Mouse (Mus musculus): ENCODE measurements around the gene Git2.

The Git2 gene

DNA sequence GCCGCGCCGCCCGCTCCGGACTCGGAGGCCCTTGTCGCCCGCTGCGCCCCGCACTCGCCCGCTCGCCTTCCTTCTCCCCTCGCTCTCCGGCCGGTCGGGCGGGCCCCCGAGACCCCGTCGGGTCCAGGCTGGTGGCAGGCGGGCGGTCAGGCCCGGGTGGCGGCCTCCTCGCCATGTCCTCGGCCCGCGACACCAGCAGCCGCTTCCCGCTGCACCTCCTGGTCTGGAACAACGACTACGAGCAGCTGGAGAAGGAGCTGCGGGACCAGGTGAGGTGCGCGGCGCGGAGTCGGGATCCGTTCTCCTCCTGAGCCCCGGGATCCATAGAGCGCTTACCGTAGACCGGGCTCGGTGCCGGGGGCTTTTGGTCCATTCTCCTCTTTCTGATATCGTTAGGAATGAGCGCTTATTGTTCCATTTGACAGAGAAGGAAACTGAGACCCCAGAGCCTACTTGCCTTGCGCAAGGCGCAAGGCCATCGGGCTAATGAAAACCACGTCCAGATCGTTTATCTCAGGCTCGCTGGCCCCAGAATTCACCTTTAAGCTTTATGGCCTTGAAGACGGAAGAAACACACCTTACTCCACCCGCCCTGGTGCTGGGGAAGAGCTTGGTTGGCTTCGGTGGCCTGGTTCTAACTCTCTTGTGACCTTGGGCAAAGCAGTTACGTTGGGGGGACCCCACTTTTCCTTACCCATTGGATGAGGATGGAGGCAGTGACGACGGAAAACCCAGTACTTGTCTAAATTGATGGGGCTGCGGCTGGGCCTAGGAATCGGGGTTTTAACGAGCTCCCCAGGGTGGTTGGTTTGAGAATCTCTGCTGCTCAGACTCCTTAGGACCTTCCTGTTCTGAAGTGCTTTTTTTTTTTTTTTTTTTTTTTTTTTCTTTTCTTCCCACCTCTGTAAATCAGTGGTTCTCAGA lies at the start of gene Git2:
Gene Git2, minus strand, starts transcription at position 462 of the 924 bp plus-strand sequence.
- DNase-seq (ENCODE audit: low spot score), result no peak

- DNase-seq (ENCODE audit: low spot score), result no peak
Measured at GRCm38 (mm10) chr5:114824197-114824596, 48.9 kb upstream of the Git2 start.

GRCm38 (mm10) chr5:114822796-114823688 lies 47.7 kb upstream of the Git2 start, which contains the start of gene 1500011B03Rik:
Gene 1500011B03Rik, minus strand, starts transcription at chr5:114823468.
- peak; percentile 49 for DNase-seq (ENCODE audit: low spot score)

- DNase-seq (ENCODE audit: low spot score), result no peak
Measured at GRCm38 (mm10) chr5:114818124-114818523, 42.8 kb upstream of the Git2 start.

DNA sequence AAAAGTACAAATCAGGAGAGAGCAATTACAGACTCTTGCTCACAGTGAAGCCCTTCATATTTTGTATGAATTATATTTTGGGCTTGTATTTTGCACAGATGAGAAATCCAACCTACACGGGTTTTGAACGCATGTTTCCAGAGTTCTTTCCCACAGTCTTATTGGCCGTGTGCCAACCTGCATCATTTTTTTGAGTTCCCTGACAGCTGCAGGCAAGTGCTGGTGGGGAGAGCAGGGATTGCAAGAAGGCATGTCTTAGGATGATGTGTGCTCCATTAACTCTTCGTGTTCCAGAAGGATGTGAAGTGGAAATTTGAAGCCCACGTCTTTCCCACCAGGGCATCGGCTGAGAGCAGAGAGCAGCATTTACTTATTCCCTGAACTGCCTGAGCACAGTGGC lies 41.3 kb upstream of the Git2 start:
- no peak for DNase-seq (ENCODE audit: low spot score)

GRCm38 (mm10) chr5:114813525-114814181 lies 38.3 kb upstream of the Git2 start:
- DNase-seq (ENCODE audit: low spot score), result peak; percentile 81

GRCm38 (mm10) chr5:114809826-114810225 lies 34.5 kb upstream of the Git2 start:
- DNase-seq (ENCODE audit: low spot score), result no peak

DNA sequence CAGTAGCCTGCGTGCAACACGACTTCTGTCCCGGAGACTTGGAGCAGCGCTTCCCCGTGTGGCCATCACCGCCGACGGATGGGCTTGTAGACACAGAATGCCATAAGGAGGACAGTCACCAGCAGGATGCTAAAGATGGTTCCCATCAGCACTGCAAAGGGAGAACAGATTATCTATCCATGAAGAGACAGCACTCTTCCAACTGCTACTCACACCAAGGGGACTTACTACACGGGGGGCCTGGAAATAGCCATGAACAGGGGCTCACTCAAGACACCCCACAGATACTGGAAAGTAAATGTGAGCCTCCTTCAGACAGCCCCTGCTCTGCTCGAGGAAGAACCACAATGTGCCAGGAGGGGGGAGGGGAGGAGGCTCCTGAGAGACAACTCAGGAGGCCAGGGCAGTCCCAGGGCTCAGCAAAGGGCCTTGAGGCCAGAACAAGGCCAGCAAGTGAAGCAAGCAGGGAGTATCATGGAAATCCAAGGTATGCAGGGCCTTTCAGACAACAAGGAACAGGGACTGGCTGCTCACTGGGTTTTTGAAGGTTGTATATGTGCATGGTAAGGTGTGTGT lies 34.0 kb upstream of the Git2 start:
- peak; percentile 63 for DNase-seq (ENCODE audit: low spot score)

GRCm38 (mm10) chr5:114808385-114808784 lies 33.1 kb upstream of the Git2 start:
- no peak for DNase-seq (ENCODE audit: low spot score)

DNA sequence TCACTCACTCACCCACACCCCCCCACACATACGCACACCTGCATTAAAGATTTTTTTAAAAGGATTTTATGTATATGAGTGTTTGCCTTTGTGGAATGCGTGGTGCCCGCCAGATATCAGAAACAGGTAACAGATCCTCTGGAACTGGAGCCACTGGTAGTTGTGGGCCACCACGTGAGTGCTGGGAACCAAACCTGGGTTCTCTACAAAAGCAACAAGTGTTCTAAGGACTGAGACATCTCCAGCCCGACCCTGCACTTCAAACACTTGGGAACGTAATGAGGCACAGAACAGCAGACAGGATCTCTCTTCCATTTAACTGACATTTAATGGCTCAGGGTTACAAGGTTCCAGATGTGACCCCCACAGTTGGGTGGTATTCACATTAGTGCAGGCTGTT lies 32.6 kb upstream of the Git2 start:
- DNase-seq (ENCODE audit: low spot score), result no peak

DNA sequence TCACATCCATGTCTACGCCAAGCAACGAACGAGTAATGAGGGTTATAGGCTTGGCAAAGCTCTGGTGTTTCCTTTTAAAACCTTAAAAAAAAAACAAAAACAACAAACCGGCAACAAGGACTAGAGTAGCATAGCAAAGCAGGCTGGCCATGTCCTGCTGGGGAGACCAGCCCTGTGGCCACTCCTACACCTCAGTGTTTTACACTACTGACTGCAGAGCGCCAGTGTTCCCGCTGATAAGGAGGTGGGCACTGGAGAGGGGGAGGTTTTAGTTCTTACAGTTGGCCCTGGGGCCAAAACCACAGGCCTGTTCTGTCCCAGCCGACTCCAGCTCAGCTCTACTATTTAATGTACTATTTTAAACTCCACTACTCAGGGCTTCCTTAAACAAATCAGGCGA lies 32.2 kb upstream of the Git2 start:
- DNase-seq (ENCODE audit: low spot score), result peak; percentile 44

- no peak for DNase-seq (ENCODE audit: low spot score)
Measured at GRCm38 (mm10) chr5:114807063-114807462, 31.7 kb upstream of the Git2 start.

- no peak for DNase-seq (ENCODE audit: low spot score)
Measured at GRCm38 (mm10) chr5:114806636-114807035, 31.3 kb upstream of the Git2 start.

DNA sequence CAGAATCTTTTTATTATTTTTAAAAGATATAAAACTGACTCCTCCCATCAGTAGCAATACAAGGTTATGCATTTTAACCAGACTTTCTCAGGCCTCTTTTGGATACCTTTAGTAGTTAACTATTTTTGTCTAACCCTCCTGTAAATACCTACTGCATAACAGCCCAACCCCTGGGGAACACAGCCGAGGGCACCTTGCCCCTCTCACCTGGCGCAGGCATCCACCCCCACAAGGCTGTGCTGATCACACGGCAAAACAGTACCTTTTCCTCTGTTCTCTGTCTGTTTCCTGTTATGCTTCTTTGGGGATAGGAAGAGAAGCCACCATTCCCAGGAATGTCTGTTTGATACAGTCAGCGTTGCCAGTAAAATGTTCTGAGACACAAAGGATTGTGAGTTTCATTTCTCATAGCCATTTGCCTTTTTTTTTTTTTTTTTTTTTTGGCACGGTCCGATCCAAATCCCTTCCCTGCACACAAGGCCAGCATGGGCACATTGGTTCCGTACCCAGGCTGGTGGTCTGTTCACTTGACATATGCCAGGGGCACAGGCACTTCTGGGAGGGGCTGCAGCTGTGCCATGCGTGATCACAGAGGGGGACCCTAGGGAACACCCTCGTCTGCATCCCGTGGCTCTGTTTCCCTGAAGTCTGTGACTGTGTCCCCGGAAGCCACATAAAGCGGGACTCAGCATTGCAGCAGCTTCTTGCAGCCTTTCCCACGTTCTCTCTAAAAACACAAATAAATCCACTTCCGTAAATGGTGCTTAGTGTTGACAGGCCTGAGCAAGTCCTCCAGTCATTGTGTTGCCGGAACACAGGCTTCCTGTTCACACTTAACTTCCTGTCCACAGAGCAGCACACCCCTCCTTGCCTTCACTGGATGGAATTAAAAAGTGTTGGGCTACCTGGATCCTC lies 30.4 kb upstream of the Git2 start:
- no peak for DNase-seq (ENCODE audit: low spot score)

DNA sequence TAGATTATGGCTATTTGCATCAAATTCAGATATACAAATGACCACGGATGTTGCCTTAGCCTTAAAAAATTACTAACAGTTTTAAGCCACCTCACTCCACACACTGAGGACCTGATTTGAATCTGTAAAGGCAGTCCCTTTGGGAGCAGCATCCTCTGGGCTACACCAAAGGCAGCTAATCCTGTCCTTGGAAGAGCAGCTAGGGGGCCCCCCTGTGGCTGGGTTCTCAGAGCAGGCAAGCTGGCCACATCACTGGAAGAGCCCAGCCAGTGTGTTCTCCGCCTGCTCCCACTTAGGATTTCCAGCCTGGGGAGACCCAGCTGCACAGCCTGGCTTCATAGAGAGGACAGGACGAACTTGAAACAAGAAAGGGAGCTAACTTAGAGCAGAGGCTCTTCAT lies 29.6 kb upstream of the Git2 start:
- DNase-seq (ENCODE audit: low spot score), result no peak

DNA sequence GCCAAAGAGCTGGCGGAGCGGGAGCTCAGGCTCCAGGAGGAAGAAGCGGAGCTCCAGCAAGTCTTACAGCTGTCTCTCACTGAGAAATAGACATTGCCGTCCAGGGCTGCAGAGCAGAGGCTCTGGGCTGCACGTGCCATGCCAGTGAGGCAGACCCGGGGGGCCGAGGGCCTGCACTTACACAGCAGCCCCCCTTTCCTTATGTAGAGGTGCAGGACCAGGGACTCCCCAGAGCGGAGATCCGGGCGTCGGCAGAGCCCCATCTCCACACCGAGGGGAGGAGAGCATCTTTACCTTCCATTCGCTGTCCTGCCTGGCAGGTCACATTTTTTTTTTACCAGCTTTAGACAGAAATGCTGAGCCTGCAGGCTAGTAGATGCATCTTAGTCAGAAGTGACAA lies 29.0 kb upstream of the Git2 start:
- no peak for DNase-seq (ENCODE audit: low spot score)

DNA sequence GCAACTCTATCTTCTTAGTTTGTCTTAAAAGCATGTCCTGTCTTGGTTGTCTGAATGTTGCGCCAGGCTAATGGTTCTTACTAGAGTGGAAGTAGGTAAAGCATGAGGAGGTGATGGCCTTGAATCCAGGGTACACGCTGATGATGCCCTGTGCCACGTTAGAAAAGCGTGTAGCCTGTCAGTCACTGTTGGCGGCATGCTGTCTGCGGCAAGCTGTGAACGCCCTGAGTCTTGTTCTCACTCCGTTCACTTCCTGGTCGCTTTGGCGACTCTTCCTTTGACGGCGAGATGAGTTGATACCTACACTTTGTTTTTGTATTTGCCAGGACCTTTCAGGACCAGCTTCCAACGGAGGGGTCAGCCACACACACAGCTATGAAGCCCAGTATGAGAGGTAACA lies 27.9 kb upstream of the Git2 start:
- no peak for DNase-seq (ENCODE audit: low spot score)

DNA sequence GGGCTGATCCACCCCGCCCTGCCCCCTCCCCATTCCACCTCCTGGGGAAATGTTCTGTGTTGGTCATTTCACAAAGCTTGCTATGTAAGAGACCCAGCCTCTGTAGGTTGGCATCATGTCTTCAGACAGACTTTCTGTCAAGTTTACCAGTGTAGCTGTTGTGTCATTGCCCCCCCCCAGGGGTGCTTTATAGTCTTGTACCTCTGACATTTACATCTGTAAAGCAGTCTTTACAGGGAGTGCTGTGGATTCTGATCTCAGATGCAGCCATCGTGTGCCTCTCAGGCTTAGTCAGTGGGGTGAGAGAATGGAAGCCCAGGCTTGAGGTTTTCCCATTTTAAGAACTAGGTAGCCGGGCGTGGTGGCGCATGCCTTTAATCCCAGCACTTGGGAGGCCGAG lies 26.5 kb upstream of the Git2 start:
- DNase-seq (ENCODE audit: low spot score), result no peak

DNA sequence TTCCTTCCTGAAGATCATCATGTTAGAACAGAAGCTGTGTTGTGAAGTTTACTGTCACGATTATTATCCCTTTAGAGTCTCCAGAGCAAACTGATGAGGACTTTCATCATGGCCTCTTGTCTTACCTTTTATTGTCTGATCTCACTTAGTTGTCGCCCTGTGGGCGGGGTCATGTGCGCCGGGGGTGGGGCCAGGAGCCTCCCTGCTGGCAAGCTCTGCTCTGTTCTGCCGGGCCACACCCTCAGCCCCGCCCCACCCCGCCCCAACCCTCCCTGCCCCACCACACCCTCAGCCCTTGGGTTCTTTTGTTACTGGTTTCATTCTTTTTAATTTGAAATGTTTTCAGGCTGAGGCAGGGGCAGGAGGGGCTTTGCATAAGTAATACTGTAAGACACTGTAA lies 25.7 kb upstream of the Git2 start:
- DNase-seq (ENCODE audit: low spot score), result no peak

DNA sequence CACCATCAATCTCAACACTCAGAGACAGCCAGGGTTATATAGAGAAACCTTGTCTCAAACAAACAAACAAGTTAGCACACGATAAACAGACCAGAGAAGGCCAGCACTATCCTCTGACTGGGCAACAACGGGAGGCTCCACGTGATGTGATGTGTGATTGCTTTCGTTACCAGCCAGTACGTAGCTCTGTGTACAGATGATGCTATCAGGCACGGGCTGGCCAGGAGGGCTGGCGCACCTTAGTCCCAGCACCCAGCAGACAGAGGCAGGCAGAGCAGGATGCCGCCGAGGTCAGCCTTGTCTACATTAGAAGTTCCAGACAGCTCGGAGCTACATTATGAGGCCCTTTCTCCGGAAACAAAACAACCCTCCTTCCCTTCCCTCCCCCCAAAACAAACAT lies 24.5 kb upstream of the Git2 start:
- DNase-seq (ENCODE audit: low spot score), result no peak

DNA sequence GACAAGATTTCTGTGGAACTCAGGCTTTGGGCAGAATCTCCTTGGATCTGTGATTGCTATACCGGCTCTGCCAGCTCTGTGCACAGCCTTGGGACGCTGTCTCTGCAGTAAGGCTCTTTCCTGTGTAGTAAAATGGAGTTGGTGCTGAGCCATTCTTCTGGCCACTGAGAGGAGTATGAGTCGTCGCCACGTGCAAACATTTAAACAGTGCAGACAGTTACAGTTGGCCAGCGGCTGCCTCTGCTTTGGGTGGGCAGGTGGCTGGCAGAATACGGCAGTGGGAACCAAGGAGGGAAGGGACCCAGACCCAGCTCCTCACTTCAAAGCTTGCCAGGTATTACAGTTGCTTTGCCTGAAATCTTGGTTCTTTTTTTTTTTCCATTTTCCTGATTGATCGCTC lies 21.9 kb upstream of the Git2 start:
- DNase-seq (ENCODE audit: low spot score), result no peak
